18 mouse cellular contexts compared by ENCODE assay signal in the genomic region with DNA sequence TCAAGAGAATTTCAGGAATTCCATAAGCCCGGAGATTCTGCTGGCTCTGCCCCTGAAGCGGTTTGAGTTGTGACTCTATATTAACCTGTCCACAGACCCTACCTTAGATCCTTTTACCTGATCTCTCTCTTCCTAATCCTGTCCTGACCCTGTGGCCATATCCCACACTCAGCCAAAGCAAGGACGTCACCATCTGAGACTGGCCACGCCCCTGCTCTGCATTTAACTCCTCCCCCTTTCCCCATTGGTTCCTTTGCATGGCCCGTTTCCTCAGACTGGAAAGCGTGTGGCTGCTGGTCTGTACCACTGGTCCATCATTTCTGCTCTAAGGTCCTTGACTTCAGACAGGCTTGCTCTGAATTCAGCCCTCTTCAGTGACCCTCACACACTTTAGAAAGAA. TPM values are rescaled to one million over a fixed set of nuclear protein-coding genes. Genes with fewer than 3 reads are reported as not detected.
DNase-seq lines count a peak whose midpoint lies in the region; ATAC-seq and TF ChIP-seq lines count a peak whose summit lies in the region.
"Had no signal": no experiment of that assay in that cellular context is flagged by ENCODE, and none has a peak within 500 bp of the region (broad histone marks: within the 10 kb centered on the region; RNA-seq: fewer than 3 reads in every experiment).

No protein-coding gene starts in this region.

- H3K27me3 ChIP-seq in forebrain, embryonic 12.5 days: no peaks in the 10 kb centered on the region
- H3K27me3 ChIP-seq in forebrain, embryonic 15.5 days: no peaks in the 10 kb centered on the region
- no peaks in the 10 kb centered on the region for H3K27me3 ChIP-seq in liver, embryonic 11.5 days (replicated peaks; ENCODE audit: control insufficient read depth, insufficient read depth, low read length)
- H3K27me3 ChIP-seq in liver, postnatal 0 days (ENCODE audit: insufficient read depth, low read length): no peaks in the 10 kb centered on the region
- H3K27me3 ChIP-seq: limb, embryonic 15.5 days; midbrain, embryonic 15.5 days; Patski had no signal

- no peak for DNase-seq in liver, embryonic 11.5 days (ENCODE audit: low spot score)
- no peak for DNase-seq in liver
- DNase-seq in ES-CJ7 (ENCODE audit: low read depth, low spot score): peak; percentile 87
- no peak for DNase-seq in liver, postnatal 0 days
- DNase-seq in c-Kit-positive CD71-positive TER-119-positive erythroid progenitor cells, embryonic 14.5 days (ENCODE audit: low spot score): no peak
- DNase-seq: gastrocnemius, postnatal 14 days; heart, postnatal 36 days had no signal

- H3K4me3 ChIP-seq in forebrain, embryonic 12.5 days (replicated peaks): no peak overlapping the region
- H3K4me3 ChIP-seq in forebrain, embryonic 15.5 days: no peak overlapping the region
- H3K4me3 ChIP-seq in liver, embryonic 11.5 days (ENCODE audit: low read depth, low read length): no peak overlapping the region
- H3K4me3 ChIP-seq in liver, postnatal 0 days (ENCODE audit: low read depth, low read length): no peak overlapping the region
- H3K4me3 ChIP-seq: heart, embryonic 10.5 days; limb, embryonic 15.5 days; midbrain, embryonic 15.5 days had no signal

- H3K4me1 ChIP-seq in forebrain, embryonic 12.5 days: no peaks in the 10 kb centered on the region
- H3K4me1 ChIP-seq in forebrain, embryonic 15.5 days: no peaks in the 10 kb centered on the region
- no peaks in the 10 kb centered on the region for H3K4me1 ChIP-seq in liver, embryonic 11.5 days (replicated peaks; ENCODE audit: control insufficient read depth, insufficient read depth, low read length)
- H3K4me1 ChIP-seq in liver, postnatal 0 days (ENCODE audit: insufficient read depth): no peaks in the 10 kb centered on the region
- H3K4me1 ChIP-seq: limb, embryonic 15.5 days; midbrain, embryonic 15.5 days had no signal

- peaks cover 76% of the 10 kb centered on the region for H3K36me3 ChIP-seq in forebrain, embryonic 12.5 days (replicated peaks)
- peaks cover 82% of the 10 kb centered on the region for H3K36me3 ChIP-seq in forebrain, embryonic 15.5 days
- H3K36me3 ChIP-seq in liver, embryonic 11.5 days (ENCODE audit: control insufficient read depth, insufficient read depth, low read length): peaks cover 4% of the 10 kb centered on the region; the same call in 1 of the 2 replicates
- peaks cover 9% of the 10 kb centered on the region for H3K36me3 ChIP-seq in liver, postnatal 0 days (replicated peaks; ENCODE audit: insufficient read depth, low read length)

- no peaks in the 10 kb centered on the region for H3K9me3 ChIP-seq in forebrain, embryonic 12.5 days
- H3K9me3 ChIP-seq in forebrain, embryonic 15.5 days: no peaks in the 10 kb centered on the region
- no peaks in the 10 kb centered on the region for H3K9me3 ChIP-seq in liver, embryonic 11.5 days (ENCODE audit: control insufficient read depth, low read length)
- H3K9me3 ChIP-seq in liver, postnatal 0 days (ENCODE audit: low read length): no peaks in the 10 kb centered on the region
- H3K9me3 ChIP-seq: heart, embryonic 10.5 days; limb, embryonic 15.5 days; midbrain, embryonic 15.5 days had no signal

- TF ChIP-seq EP300 in liver, postnatal 0 days (IDR thresholded peaks at IDR 0.05; ENCODE audit: low read depth): no peak

- H3K4me2 ChIP-seq in forebrain, embryonic 12.5 days: no peak overlapping the region
- no peak overlapping the region for H3K4me2 ChIP-seq in forebrain, embryonic 15.5 days (replicated peaks)
- H3K4me2 ChIP-seq in liver, embryonic 11.5 days: no peak overlapping the region
- no peak overlapping the region for H3K4me2 ChIP-seq in liver, postnatal 0 days (ENCODE audit: low read depth, low read length)
- H3K4me2 ChIP-seq: limb, embryonic 15.5 days; midbrain, embryonic 15.5 days had no signal

- ATAC-seq in forebrain, embryonic 12.5 days (ENCODE audit: low FRiP score): 0 out of 2 replicates have a peak, but pooled peaks have one; percentile 28
- ATAC-seq in forebrain, embryonic 15.5 days (replicated peaks): no peak
- ATAC-seq in liver, embryonic 11.5 days (replicated peaks; ENCODE audit: low FRiP score): peak; percentile 59
- ATAC-seq in liver, postnatal 0 days: peak; percentile 36; the same call in 1 of the 2 replicates
- ATAC-seq: intestine, postnatal 0 days; midbrain, embryonic 15.5 days; Patski had no signal

- no peak for TF ChIP-seq CTCF in liver, postnatal 0 days (IDR thresholded peaks at IDR 0.05; ENCODE audit: low read depth)

- H3K27ac ChIP-seq in forebrain, embryonic 12.5 days: no peak overlapping the region
- no peak overlapping the region for H3K27ac ChIP-seq in forebrain, embryonic 15.5 days (replicated peaks)
- H3K27ac ChIP-seq in liver, embryonic 11.5 days (ENCODE audit: low read depth, low read length): no peak overlapping the region
- no peak overlapping the region for H3K27ac ChIP-seq in liver, postnatal 0 days (ENCODE audit: low read depth)
- H3K27ac ChIP-seq: heart, embryonic 10.5 days; limb, embryonic 15.5 days; midbrain, embryonic 15.5 days had no signal

- WGBS in forebrain, embryonic 12.5 days: 22% methylated on average over 6 of the region's 6 CpGs
- 30% methylated on average over 6 of the region's 6 CpGs for WGBS in forebrain, embryonic 15.5 days
- 25% methylated on average over 6 of the region's 6 CpGs for WGBS in liver, embryonic 11.5 days
- WGBS in liver, postnatal 0 days (ENCODE audit: insufficient replicate concordance): 44% methylated on average over 6 of the region's 6 CpGs

- H3K9ac ChIP-seq in forebrain, embryonic 12.5 days: no peak overlapping the region
- no peak overlapping the region for H3K9ac ChIP-seq in forebrain, embryonic 15.5 days (replicated peaks)
- H3K9ac ChIP-seq in liver, embryonic 11.5 days (ENCODE audit: low read depth, low read length): no peak overlapping the region
- no peak overlapping the region for H3K9ac ChIP-seq in liver, postnatal 0 days (replicated peaks)
- H3K9ac ChIP-seq: limb, embryonic 15.5 days; midbrain, embryonic 15.5 days had no signal

RNA-seq across cellular contexts. Expression of gene Ltbp4, which starts 8.0 kb away (rescaled TPM):
- polyA plus RNA-seq in forebrain, embryonic 12.5 days (2016; fragmentation: Nextera tagmentation; extraction: Ambion mirVana): 12.4 and 16.5 TPM in 2 replicates
- polyA plus RNA-seq in forebrain, embryonic 15.5 days (2015; fragmentation: Nextera tagmentation; extraction: Ambion mirVana): 13.3 and 15.0 TPM in 2 replicates
- polyA plus RNA-seq in liver, embryonic 11.5 days (2014; fragmentation: Nextera tagmentation; extraction: Ambion mirVana): 7.1 and 10.2 TPM in 2 replicates
- 7.2 and 9.2 TPM in 2 replicates for polyA plus RNA-seq in liver, postnatal 0 days (2015; fragmentation: Nextera tagmentation; extraction: Ambion mirVana)

RNA-seq across cellular contexts. Expression of gene Shkbp1, which starts 10.4 kb away (rescaled TPM):
- polyA plus RNA-seq in forebrain, embryonic 12.5 days (2016; fragmentation: Nextera tagmentation; extraction: Ambion mirVana): 77.1 and 81.2 TPM in 2 replicates
- polyA plus RNA-seq in forebrain, embryonic 15.5 days (2015; fragmentation: Nextera tagmentation; extraction: Ambion mirVana): 90.2 and 91.5 TPM in 2 replicates
- polyA plus RNA-seq in liver, embryonic 11.5 days (2014; fragmentation: Nextera tagmentation; extraction: Ambion mirVana): 46.8 and 49.6 TPM in 2 replicates
- polyA plus RNA-seq in liver, postnatal 0 days (2015; fragmentation: Nextera tagmentation; extraction: Ambion mirVana): 9.5 and 10.9 TPM in 2 replicates

RNA-seq across cellular contexts. Expression of gene Gm20479, which starts 11.8 kb away (rescaled TPM):
- polyA plus RNA-seq in forebrain, embryonic 12.5 days (2016; fragmentation: Nextera tagmentation; extraction: Ambion mirVana): 1.5 TPM in 1 of 2 replicates, not detected in the other
- 0.46 TPM in 1 of 2 replicates, not detected in the other for polyA plus RNA-seq in forebrain, embryonic 15.5 days (2015; fragmentation: Nextera tagmentation; extraction: Ambion mirVana)
- polyA plus RNA-seq in liver, embryonic 11.5 days (2014; fragmentation: Nextera tagmentation; extraction: Ambion mirVana): 0.43 and 1.2 TPM in 2 replicates
- 1.1 TPM in 1 of 2 replicates, not detected in the other for polyA plus RNA-seq in liver, postnatal 0 days (2015; fragmentation: Nextera tagmentation; extraction: Ambion mirVana)
- polyA plus RNA-seq: brain, embryonic 14.5 days; cerebellum, adult 2 months; embryonic facial prominence, embryonic 14.5 days; midbrain, embryonic 15.5 days; neural tube, embryonic 11.5 days had no signal
